Mouse (Mus musculus) bone marrow, adult 2 months (tissue): ENCODE data around the gene Pgls.

Experiments
- CTCF ChIP-seq: fragments of 200-500 bp; IDR thresholded peaks from 2 replicates; pipeline ENCODE4 v1.5.1; 2011; ENCODE audit warnings: low read length, control low read depth; ENCODE audit not compliant: control insufficient read depth, insufficient read depth
- POLR2A ChIP-seq: fragments of 200-500 bp; IDR thresholded peaks from 2 replicates; pipeline ENCODE4 v1.6.1; 2011; ENCODE audit warnings: low read depth, mild to moderate bottlenecking, control low read depth, low read length, borderline replicate concordance; ENCODE audit not compliant: control insufficient read depth

GRCm38 (mm10) chr8:71563992-71564391, 28.0 kb upstream of the Pgls start:
- TF ChIP-seq POLR2A (no peak), CTCF (0 out of 2 replicates have a peak, but pooled peaks have one; percentile 3)
